Mouse (Mus musculus): Measurements from ENCODE around the gene Rph3a. TPM values are rescaled to one million over a fixed set of nuclear protein-coding genes. Genes with fewer than 3 reads are reported as not detected.

Rph3a gene
- total and polyA plus RNA-seq, 2 experiments from 2014 or later, result 36.4 to 44.1 TPM

- 69% methylated on average over 5 of the region's 5 CpGs for WGBS
- Histone ChIP-seq H3K27me3 (ENCODE audit: insufficient read depth, low read length) (no peaks in the 10 kb centered on the region), H3K9ac (no peak overlapping the region), H3K27ac (ENCODE audit: low read depth, low read length) (no peak overlapping the region), H3K36me3 (ENCODE audit: insufficient read depth) (no peaks in the 10 kb centered on the region), H3K4me1 (ENCODE audit: insufficient read depth) (no peaks in the 10 kb centered on the region), H3K4me2 (ENCODE audit: low read depth) (no peak overlapping the region), H3K9me3 (ENCODE audit: low read length) (no peaks in the 10 kb centered on the region), H3K4me3 (ENCODE audit: low read depth, low read length) (no peak overlapping the region)
- no peak for TF ChIP-seq CTCF (IDR thresholded peaks at IDR 0.05; ENCODE audit: low read depth)
- ATAC-seq, result no peak
- DNase-seq, result no peak
Observed at GRCm38 (mm10) chr5:121017699-121018098, 7.8 kb upstream of the Rph3a start.

GRCm38 (mm10) chr5:121016405-121016804 is 6.5 kb upstream of the Rph3a start:
- Histone ChIP-seq H3K4me2 (ENCODE audit: low read depth) (no peak overlapping the region), H3K9ac (no peak overlapping the region), H3K4me3 (ENCODE audit: low read depth, low read length) (no peak overlapping the region), H3K9me3 (ENCODE audit: low read length) (no peaks in the 10 kb centered on the region), H3K4me1 (ENCODE audit: insufficient read depth) (no peaks in the 10 kb centered on the region), H3K27ac (ENCODE audit: low read depth, low read length) (no peak overlapping the region), H3K27me3 (ENCODE audit: insufficient read depth, low read length) (no peaks in the 10 kb centered on the region), H3K36me3 (ENCODE audit: insufficient read depth) (no peaks in the 10 kb centered on the region)
- WGBS, result 40% methylated on average over 12 of the region's 12 CpGs
- no peak for TF ChIP-seq CTCF (IDR thresholded peaks at IDR 0.05; ENCODE audit: low read depth)
- DNase-seq (peak; percentile 31), ATAC-seq (no peak)

- Histone ChIP-seq H3K27ac (ENCODE audit: low read depth, low read length) (no peak overlapping the region), H3K4me2 (ENCODE audit: low read depth) (no peak overlapping the region), H3K4me3 (ENCODE audit: low read depth, low read length) (no peak overlapping the region), H3K9ac (no peak overlapping the region), H3K4me1 (ENCODE audit: insufficient read depth) (peaks cover 3% of the 10 kb centered on the region; the same call in 1 of the 2 replicates), H3K27me3 (ENCODE audit: insufficient read depth, low read length) (no peaks in the 10 kb centered on the region), H3K36me3 (ENCODE audit: insufficient read depth) (no peaks in the 10 kb centered on the region), H3K9me3 (ENCODE audit: low read length) (no peaks in the 10 kb centered on the region)
- WGBS, result 90% methylated on average over 2 of the region's 2 CpGs
- no peak for TF ChIP-seq CTCF (IDR thresholded peaks at IDR 0.05; ENCODE audit: low read depth)
- no peak for ATAC-seq
- no peak for DNase-seq
Observed at GRCm38 (mm10) chr5:121014496-121014895, 4.6 kb upstream of the Rph3a start.

- no peak overlapping the region for H3K4me2 ChIP-seq (ENCODE audit: low read depth)
- H3K4me1 ChIP-seq (ENCODE audit: insufficient read depth), result peaks cover 13% of the 10 kb centered on the region; the same call in 1 of the 2 replicates
- H3K4me3 ChIP-seq (ENCODE audit: low read depth, low read length), result no peak overlapping the region
- no peaks in the 10 kb centered on the region for H3K27me3 ChIP-seq (ENCODE audit: insufficient read depth, low read length)
- no peak overlapping the region for H3K9ac ChIP-seq
- 20% methylated on average over 2 of the region's 2 CpGs for WGBS
- no peak for ATAC-seq
- no peaks in the 10 kb centered on the region for H3K36me3 ChIP-seq (ENCODE audit: insufficient read depth)
- peak; percentile 51 for DNase-seq
- no peak for TF ChIP-seq CTCF (IDR thresholded peaks at IDR 0.05; ENCODE audit: low read depth)
- peak overlapping the region; percentile 45 for H3K27ac ChIP-seq (ENCODE audit: low read depth, low read length)
- H3K9me3 ChIP-seq (ENCODE audit: low read length), result no peaks in the 10 kb centered on the region
Observed at GRCm38 (mm10) chr5:121011962-121012361, 2.1 kb upstream of the Rph3a start.

GRCm38 (mm10) chr5:121009406-121009805 is 486 bp downstream of the Rph3a start:
- Histone ChIP-seq H3K4me2 (ENCODE audit: low read depth) (peak overlapping the region; percentile 57), H3K36me3 (ENCODE audit: insufficient read depth) (no peaks in the 10 kb centered on the region), H3K4me1 (ENCODE audit: insufficient read depth) (peaks cover 13% of the 10 kb centered on the region; the same call in 1 of the 2 replicates), H3K27ac (ENCODE audit: low read depth, low read length) (peak overlapping the region; percentile 72), H3K9ac (peak overlapping the region; percentile 44), H3K4me3 (ENCODE audit: low read depth, low read length) (peak overlapping the region; percentile 45), H3K9me3 (ENCODE audit: low read length) (no peaks in the 10 kb centered on the region), H3K27me3 (ENCODE audit: insufficient read depth, low read length) (no peaks in the 10 kb centered on the region)
- 6% methylated on average over 19 of the region's 19 CpGs for WGBS
- peak; percentile 65 for ATAC-seq
- TF ChIP-seq CTCF (IDR thresholded peaks at IDR 0.05; ENCODE audit: low read depth), result no peak
- DNase-seq, result peak; percentile 69

GRCm38 (mm10) chr5:121008411-121009239 is 1.3 kb downstream of the Rph3a start:
- TF ChIP-seq CTCF (IDR thresholded peaks at IDR 0.05; ENCODE audit: low read depth), result no peak
- DNase-seq (peak; percentile 46), ATAC-seq (peak; percentile 12)
- 4% methylated on average over 15 of the region's 15 CpGs for WGBS
- H3K4me2 ChIP-seq (ENCODE audit: low read depth), result peak overlapping the region; percentile 57
- peak overlapping the region; percentile 45 for H3K4me3 ChIP-seq (ENCODE audit: low read depth, low read length)
- H3K9me3 ChIP-seq (ENCODE audit: low read length), result no peaks in the 10 kb centered on the region
- H3K27me3 ChIP-seq (ENCODE audit: insufficient read depth, low read length), result no peaks in the 10 kb centered on the region
- peaks cover 15% of the 10 kb centered on the region; the same call in 1 of the 2 replicates for H3K4me1 ChIP-seq (ENCODE audit: insufficient read depth)
- peak overlapping the region; percentile 44 for H3K9ac ChIP-seq
- H3K36me3 ChIP-seq (ENCODE audit: insufficient read depth), result no peaks in the 10 kb centered on the region
- H3K27ac ChIP-seq (ENCODE audit: low read depth, low read length), result peak overlapping the region; percentile 72

- Histone ChIP-seq H3K4me3 (ENCODE audit: low read depth, low read length) (peak overlapping the region; percentile 45), H3K9me3 (ENCODE audit: low read length) (no peaks in the 10 kb centered on the region), H3K27me3 (ENCODE audit: insufficient read depth, low read length) (no peaks in the 10 kb centered on the region), H3K9ac (no peak overlapping the region), H3K4me2 (ENCODE audit: low read depth) (peak overlapping the region; percentile 57), H3K27ac (ENCODE audit: low read depth, low read length) (no peak overlapping the region), H3K4me1 (ENCODE audit: insufficient read depth) (peaks cover 21% of the 10 kb centered on the region; the same call in 1 of the 2 replicates), H3K36me3 (ENCODE audit: insufficient read depth) (no peaks in the 10 kb centered on the region)
- DNase-seq, result no peak
- no peak for ATAC-seq
- WGBS, result 80% methylated on average over 3 of the region's 3 CpGs
- TF ChIP-seq CTCF (IDR thresholded peaks at IDR 0.05; ENCODE audit: low read depth), result no peak
Observed at GRCm38 (mm10) chr5:121007563-121007962, 2.3 kb downstream of the Rph3a start.

Data from forebrain, postnatal 0 days (tissue).